Mouse (Mus musculus) gastrocnemius, postnatal 14 days (tissue): ENCODE results near the gene Olfr912. TPM values are rescaled to one million over a fixed set of nuclear protein-coding genes. Genes with fewer than 3 reads are reported as not detected.

ENCODE experiments used
- DNase-seq: peaks from one replicate; pipeline ENCODE4 v3.0.0; 2021; ENCODE audit warnings: mixed read lengths
- intact Hi-C: fragments of 180-260 bp; cut with DNase I; formaldehyde crosslinking; loops from one replicate; pipeline ENCODE4 v1.15.1; 2025; ENCODE audit warnings: low total_unique reads
- long read RNA-seq, 2 experiments: library from polyadenylated mRNA; stranded (forward); transcript quantifications; one replicate each; pipeline ENCODE4 v2.0.0; 2021
- total RNA-seq, 2 experiments: library from RNA; stranded (reverse); gene quantifications; 2 replicates each; pipeline ENCODE4 v1.2.3; 2021

Olfr912 gene
- not detected for total RNA-seq
- long read RNA-seq, experiment 1 = 0 reads
- long read RNA-seq, experiment 2 = 0 reads

DNA sequence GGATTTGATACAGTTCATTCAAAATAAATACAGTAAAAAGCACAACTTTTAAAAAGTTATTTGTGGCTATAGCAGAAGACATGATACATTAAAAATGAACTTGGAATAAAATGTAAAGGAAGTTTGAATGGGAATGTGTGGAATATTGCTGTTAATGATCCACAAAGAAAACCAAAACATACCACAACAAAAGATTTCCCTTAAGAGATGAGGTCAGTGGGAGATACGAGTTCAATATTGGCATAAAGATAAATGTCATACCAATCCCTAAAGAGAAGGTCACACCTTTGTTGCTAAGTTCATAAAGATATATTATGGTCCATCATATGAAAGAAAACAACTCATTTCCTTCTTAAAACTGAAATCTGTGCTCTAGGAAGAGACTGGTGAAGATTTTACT, at the start of gene Olfr912:
Gene Olfr912 (plus strand): TSS at position 301 of the 400 bp plus-strand sequence.
- no peak for DNase-seq
- intact Hi-C loops = no loop called here

DNA sequence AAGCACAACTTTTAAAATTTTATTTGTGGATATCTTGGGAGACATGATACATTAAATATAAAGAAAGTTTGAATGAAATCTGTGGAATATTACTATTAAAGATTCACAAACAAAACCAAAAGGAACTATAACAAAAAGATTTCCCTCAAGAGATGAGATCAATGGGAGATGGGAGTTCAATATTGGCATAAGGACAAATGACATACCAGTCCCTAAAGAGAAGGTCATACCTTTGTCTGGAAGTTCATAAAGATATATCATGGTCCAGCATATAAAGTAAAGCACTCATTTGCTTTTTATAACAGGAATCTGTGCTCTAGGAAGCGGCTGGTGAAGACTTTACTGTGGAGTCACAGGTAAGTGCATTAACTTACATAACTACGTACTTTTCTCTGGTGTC, 42.4 kb upstream of the Olfr912 start, which contains the start of gene Olfr910:
Gene Olfr910 (plus strand): TSS at position 301 of the 400 bp plus-strand sequence.
- intact Hi-C loops = no loop called here
- DNase-seq = no peak

DNA sequence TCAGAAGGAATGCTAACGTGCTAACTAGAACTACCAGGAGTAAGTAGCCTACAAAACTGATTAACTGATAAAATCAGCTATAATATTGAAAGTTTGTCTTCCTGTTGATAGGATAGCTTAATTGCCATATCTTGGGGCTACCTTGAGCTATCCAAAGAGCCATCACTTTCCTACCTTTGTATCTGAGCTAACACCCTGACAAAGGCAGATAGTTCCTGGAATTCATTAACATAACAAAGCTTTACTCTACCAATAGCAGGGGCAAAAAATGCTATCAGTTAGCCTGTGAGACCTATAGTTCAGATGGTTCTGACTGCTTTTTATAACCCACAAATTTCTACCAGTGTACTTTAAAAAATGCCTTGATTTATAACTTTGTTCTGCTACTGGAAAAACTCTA, 11.1 kb downstream of the Olfr912 start:
- DNase-seq = no peak
- intact Hi-C loops = no loop called here

DNA sequence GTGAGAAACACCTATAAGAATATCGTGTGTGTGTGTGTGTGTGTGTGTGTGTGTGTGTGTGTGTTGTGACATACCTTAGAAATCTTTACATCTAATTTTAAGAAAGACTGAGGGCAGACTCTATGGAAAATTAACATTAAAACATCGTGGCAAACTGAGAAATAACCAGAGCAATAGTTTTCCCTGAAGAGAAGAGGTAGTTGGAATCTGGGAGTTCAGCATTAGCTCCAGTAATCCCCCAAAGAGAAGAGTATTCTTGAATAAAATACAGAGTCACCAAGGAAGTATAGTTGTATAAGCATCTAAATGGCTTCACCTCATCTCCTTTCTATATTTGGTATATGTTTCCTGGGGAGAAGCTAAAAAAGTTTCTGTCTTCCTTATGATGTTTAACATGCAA, 12.5 kb downstream of the Olfr912 start, which contains the start of gene Olfr913:
Gene Olfr913 (plus strand): TSS at position 301 of the 400 bp plus-strand sequence.
- intact Hi-C loops = no loop called here
- no peak for DNase-seq

DNA sequence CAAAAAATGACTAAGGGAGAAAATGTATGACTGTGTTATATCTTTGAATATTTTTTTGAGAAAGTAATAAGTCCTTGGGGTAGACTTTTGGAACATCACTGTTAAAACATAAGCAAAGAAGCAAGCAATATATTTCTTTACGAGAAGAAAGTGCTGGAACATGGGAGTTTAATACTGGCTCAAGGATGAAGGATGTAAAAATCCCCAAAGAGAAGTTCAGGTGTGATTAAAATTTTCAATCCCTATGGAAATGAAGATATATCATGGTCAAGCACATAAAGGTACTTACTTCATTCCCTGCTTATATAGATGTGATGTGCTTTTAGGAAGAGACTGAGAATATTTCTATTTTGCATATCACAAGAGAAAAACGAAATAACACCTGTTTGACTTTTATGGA, 24.8 kb downstream of the Olfr912 start, which contains the start of gene Olfr914:
Gene Olfr914 (plus strand): TSS at position 301 of the 400 bp plus-strand sequence.
- intact Hi-C loops = no loop called here
- no peak for DNase-seq

DNA sequence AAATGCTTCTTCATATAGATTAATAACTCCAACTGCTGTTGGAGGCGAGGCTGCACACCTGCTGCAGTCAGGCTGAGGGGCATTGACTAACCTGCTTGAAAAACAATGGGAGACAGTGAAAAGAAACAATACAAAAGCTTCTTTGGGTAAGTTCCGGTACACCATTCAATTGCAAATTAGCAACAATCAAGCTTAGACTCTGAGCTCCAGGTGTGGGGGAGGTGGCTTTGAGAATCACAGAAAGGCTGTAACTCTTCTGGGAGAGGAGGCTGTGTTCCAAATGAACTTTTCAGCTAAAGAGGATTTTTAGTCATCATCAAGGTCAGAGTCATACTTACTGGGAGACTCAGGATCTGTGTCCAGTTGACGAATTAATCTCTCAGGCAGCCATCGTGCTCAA, 52.4 kb downstream of the Olfr912 start:
- intact Hi-C loops = no loop called here
- no peak for DNase-seq

Other genes with a start within 250 kb of the Olfr912 start
- gene Olfr898, start 231.8 kb upstream of the Olfr912 start, total RNA-seq = not detected
- gene Olfr250, start 213.3 kb upstream of the Olfr912 start, total RNA-seq = not detected
- not detected for gene Olfr251, start 203.1 kb upstream of the Olfr912 start, total RNA-seq
- not detected for gene Olfr147, start 178.5 kb upstream of the Olfr912 start, total RNA-seq
- gene Olfr901, start 150.7 kb upstream of the Olfr912 start, total RNA-seq = not detected
- not detected for gene Olfr902, start 132.5 kb upstream of the Olfr912 start, total RNA-seq
- not detected for gene Olfr904, start 117.0 kb upstream of the Olfr912 start, total RNA-seq
- gene Olfr905, start 109.1 kb upstream of the Olfr912 start, total RNA-seq = not detected
- not detected for gene Olfr906, start 93.1 kb upstream of the Olfr912 start, total RNA-seq
- gene Olfr907, start 84.4 kb upstream of the Olfr912 start, total RNA-seq = not detected
- not detected for gene Olfr911-ps1, start 58.6 kb upstream of the Olfr912 start, total RNA-seq
- gene Olfr910, start 42.3 kb upstream of the Olfr912 start, total RNA-seq = not detected
- not detected for gene Olfr913, start 12.6 kb downstream of the Olfr912 start, total RNA-seq
- not detected for gene Olfr914, start 24.9 kb downstream of the Olfr912 start, total RNA-seq
- not detected for gene Olfr916, start 79.7 kb downstream of the Olfr912 start, total RNA-seq
- not detected for gene Olfr917, start 85.7 kb downstream of the Olfr912 start, total RNA-seq
- gene Olfr918, start 94.4 kb downstream of the Olfr912 start, total RNA-seq = not detected
- not detected for gene Olfr919, start 123.5 kb downstream of the Olfr912 start, total RNA-seq
- 10 to 100 TPM; 16.3 to 17.0 TPM for gene Vwa5a, start 138.1 kb downstream of the Olfr912 start, total RNA-seq
- gene Olfr920, start 172.1 kb downstream of the Olfr912 start, total RNA-seq = under 1 TPM; 0.04 to 0.06 TPM
- not detected for gene Olfr921, start 192.9 kb downstream of the Olfr912 start, total RNA-seq
- gene Olfr922, start 234.4 kb downstream of the Olfr912 start, total RNA-seq = not detected
- gene Olfr923, start 246.4 kb downstream of the Olfr912 start, total RNA-seq = not detected